Mouse (Mus musculus): ENCODE measurements around the gene Maco1. TPM values are rescaled to one million over a fixed set of nuclear protein-coding genes. Genes with fewer than 3 reads are reported as not detected.
A peak's percentile ranks its signal among the peaks of the same experiment; 100 is the strongest.

Maco1 gene
- polyA plus RNA-seq, 1 experiment, result 42.2 TPM

GRCm38 (mm10) chr4:134863937-134864729 is 11.0 kb upstream of the Maco1 start, which contains the start of gene Rhd:
Gene Rhd, plus strand, starts transcription at chr4:134864536.
- Histone ChIP-seq H3K4me3 (ENCODE audit: insufficient read depth, low read length) (no peak within 1 kb of the TSS), H3K27ac (ENCODE audit: insufficient read depth, low read length) (no peak within 1 kb of the TSS), H3K4me1 (ENCODE audit: control insufficient read depth, insufficient read depth, low read length) (no peaks in the 10 kb centered on the region)
- TF ChIP-seq CTCF (IDR thresholded peaks at IDR 0.05; ENCODE audit: extremely low read depth, insufficient read depth, low read length) (no peak), POLR2A (IDR thresholded peaks at IDR 0.05; ENCODE audit: extremely low read depth, insufficient read depth, low read length) (no peak)

GRCm38 (mm10) chr4:134862996-134863395 is 9.9 kb upstream of the Maco1 start:
- Histone ChIP-seq H3K27ac (ENCODE audit: insufficient read depth, low read length) (no peak overlapping the region), H3K4me1 (ENCODE audit: control insufficient read depth, insufficient read depth, low read length) (no peaks in the 10 kb centered on the region), H3K4me3 (ENCODE audit: insufficient read depth, low read length) (no peak overlapping the region)
- TF ChIP-seq CTCF (IDR thresholded peaks at IDR 0.05; ENCODE audit: extremely low read depth, insufficient read depth, low read length), result no peak
- TF ChIP-seq POLR2A (IDR thresholded peaks at IDR 0.05; ENCODE audit: extremely low read depth, insufficient read depth, low read length), result no peak

- TF ChIP-seq POLR2A (IDR thresholded peaks at IDR 0.05; ENCODE audit: extremely low read depth, insufficient read depth, low read length) (no peak), CTCF (IDR thresholded peaks at IDR 0.05; ENCODE audit: extremely low read depth, insufficient read depth, low read length) (no peak)
- no peaks in the 10 kb centered on the region for H3K4me1 ChIP-seq (ENCODE audit: control insufficient read depth, insufficient read depth, low read length)
- no peak overlapping the region for H3K4me3 ChIP-seq (ENCODE audit: insufficient read depth, low read length)
- H3K27ac ChIP-seq (ENCODE audit: insufficient read depth, low read length), result no peak overlapping the region
Measured at GRCm38 (mm10) chr4:134861884-134862283, 8.7 kb upstream of the Maco1 start.

GRCm38 (mm10) chr4:134858494-134858893 is 5.3 kb upstream of the Maco1 start:
- TF ChIP-seq POLR2A (IDR thresholded peaks at IDR 0.05; ENCODE audit: extremely low read depth, insufficient read depth, low read length), result no peak
- TF ChIP-seq CTCF (IDR thresholded peaks at IDR 0.05; ENCODE audit: extremely low read depth, insufficient read depth, low read length), result no peak
- H3K4me3 ChIP-seq (ENCODE audit: insufficient read depth, low read length), result no peak overlapping the region
- H3K4me1 ChIP-seq (ENCODE audit: control insufficient read depth, insufficient read depth, low read length), result no peaks in the 10 kb centered on the region
- H3K27ac ChIP-seq (ENCODE audit: insufficient read depth, low read length), result no peak overlapping the region

GRCm38 (mm10) chr4:134856501-134856900 is 3.4 kb upstream of the Maco1 start:
- TF ChIP-seq CTCF (IDR thresholded peaks at IDR 0.05; ENCODE audit: extremely low read depth, insufficient read depth, low read length) (no peak), POLR2A (IDR thresholded peaks at IDR 0.05; ENCODE audit: extremely low read depth, insufficient read depth, low read length) (no peak)

GRCm38 (mm10) chr4:134856056-134856455 is 2.9 kb upstream of the Maco1 start:
- Histone ChIP-seq H3K4me1 (ENCODE audit: control insufficient read depth, insufficient read depth, low read length) (no peaks in the 10 kb centered on the region), H3K4me3 (ENCODE audit: insufficient read depth, low read length) (no peak overlapping the region), H3K27ac (ENCODE audit: insufficient read depth, low read length) (no peak overlapping the region)
- TF ChIP-seq CTCF (IDR thresholded peaks at IDR 0.05; ENCODE audit: extremely low read depth, insufficient read depth, low read length) (no peak), POLR2A (IDR thresholded peaks at IDR 0.05; ENCODE audit: extremely low read depth, insufficient read depth, low read length) (no peak)

More at GRCm38 (mm10) chr4:134856501-134856900, 3.4 kb upstream of the Maco1 start:
- Histone ChIP-seq H3K27ac (ENCODE audit: insufficient read depth, low read length) (no peak overlapping the region), H3K4me3 (ENCODE audit: insufficient read depth, low read length) (no peak overlapping the region), H3K4me1 (ENCODE audit: control insufficient read depth, insufficient read depth, low read length) (no peaks in the 10 kb centered on the region)

- TF ChIP-seq POLR2A (IDR thresholded peaks at IDR 0.05; ENCODE audit: extremely low read depth, insufficient read depth, low read length) (no peak), CTCF (IDR thresholded peaks at IDR 0.05; ENCODE audit: extremely low read depth, insufficient read depth, low read length) (no peak)
- H3K4me3 ChIP-seq (ENCODE audit: insufficient read depth, low read length), result no peak overlapping the region
- H3K27ac ChIP-seq (ENCODE audit: insufficient read depth, low read length), result no peak overlapping the region
- H3K4me1 ChIP-seq (ENCODE audit: control insufficient read depth, insufficient read depth, low read length), result peaks cover 2% of the 10 kb centered on the region; the same call in 1 of the 2 replicates
Measured at GRCm38 (mm10) chr4:134855371-134855770, 2.2 kb upstream of the Maco1 start.

GRCm38 (mm10) chr4:134853637-134854485 is 716 bp upstream of the Maco1 start:
- H3K4me3 ChIP-seq (ENCODE audit: insufficient read depth, low read length), result peak overlapping the region; percentile 46

GRCm38 (mm10) chr4:134852438-134853255 is 498 bp downstream of the Maco1 start:
- Histone ChIP-seq H3K4me1 (ENCODE audit: control insufficient read depth, insufficient read depth, low read length) (peaks cover 2% of the 10 kb centered on the region; the same call in 1 of the 2 replicates), H3K4me3 (ENCODE audit: insufficient read depth, low read length) (peak overlapping the region; percentile 46), H3K27ac (ENCODE audit: insufficient read depth, low read length) (peak overlapping the region; percentile 98)
- no peak for TF ChIP-seq POLR2A (IDR thresholded peaks at IDR 0.05; ENCODE audit: extremely low read depth, insufficient read depth, low read length)
- TF ChIP-seq CTCF (IDR thresholded peaks at IDR 0.05; ENCODE audit: extremely low read depth, insufficient read depth, low read length), result no peak

More at GRCm38 (mm10) chr4:134853637-134854485, 716 bp upstream of the Maco1 start:
- H3K27ac ChIP-seq (ENCODE audit: insufficient read depth, low read length), result peak overlapping the region; percentile 85
- TF ChIP-seq CTCF (IDR thresholded peaks at IDR 0.05; ENCODE audit: extremely low read depth, insufficient read depth, low read length) (no peak), POLR2A (IDR thresholded peaks at IDR 0.05; ENCODE audit: extremely low read depth, insufficient read depth, low read length) (peak; percentile 73)
- peaks cover 2% of the 10 kb centered on the region; the same call in 1 of the 2 replicates for H3K4me1 ChIP-seq (ENCODE audit: control insufficient read depth, insufficient read depth, low read length)
